Mouse (Mus musculus) urinary bladder, adult 2 months (tissue): ENCODE measurements around the gene Paqr8. TPM values are rescaled to one million over a fixed set of nuclear protein-coding genes. Genes with fewer than 3 reads are reported as not detected.

Experiments used
- DNase-seq: peaks from one replicate; pipeline ENCODE4 v3.0.0; 2022; ENCODE audit warnings: low spot score
- polyA plus RNA-seq: library from polyadenylated mRNA; depleted of rRNA; stranded (reverse); fragments of >200 nt; gene quantifications from 2 replicates; pipeline ENCODE4 v1.2.3, GENCODE M21; 2012; rRNA removed

The Paqr8 gene
- polyA plus RNA-seq = 9.5 and 10.4 TPM in 2 replicates

GRCm38 (mm10) chr1:20890404-20890921 lies at the start of gene Paqr8:
Gene Paqr8 (plus strand): TSS chr1:20890606.
- DNase-seq = peak; percentile 78

- no peak for DNase-seq
Measured at GRCm38 (mm10) chr1:20856924-20857902, 33.2 kb upstream of the Paqr8 start.

- no peak for DNase-seq
Measured at GRCm38 (mm10) chr1:20860775-20861174, 29.6 kb upstream of the Paqr8 start.

GRCm38 (mm10) chr1:20861865-20862264 lies 28.5 kb upstream of the Paqr8 start:
- DNase-seq = no peak

GRCm38 (mm10) chr1:20863452-20864172 lies 26.8 kb upstream of the Paqr8 start:
- DNase-seq = no peak

GRCm38 (mm10) chr1:20867241-20867902 lies 23.0 kb upstream of the Paqr8 start:
- no peak for DNase-seq

- no peak for DNase-seq
Measured at GRCm38 (mm10) chr1:20868036-20868435, 22.4 kb upstream of the Paqr8 start.

- no peak for DNase-seq
Measured at GRCm38 (mm10) chr1:20870887-20871286, 19.5 kb upstream of the Paqr8 start.

- DNase-seq = no peak
Measured at GRCm38 (mm10) chr1:20872496-20872895, 17.9 kb upstream of the Paqr8 start.

GRCm38 (mm10) chr1:20874061-20874460 lies 16.3 kb upstream of the Paqr8 start:
- DNase-seq = no peak

GRCm38 (mm10) chr1:20877355-20877754 lies 13.1 kb upstream of the Paqr8 start:
- no peak for DNase-seq

GRCm38 (mm10) chr1:20879361-20879760 lies 11.0 kb upstream of the Paqr8 start:
- DNase-seq = no peak

GRCm38 (mm10) chr1:20883079-20883478 lies 7.3 kb upstream of the Paqr8 start:
- no peak for DNase-seq

- DNase-seq = no peak
Measured at GRCm38 (mm10) chr1:20889677-20890403, 566 bp upstream of the Paqr8 start.

- peak; percentile 54 for DNase-seq
Measured at GRCm38 (mm10) chr1:20890941-20891399, 564 bp downstream of the Paqr8 start.

- no peak for DNase-seq
Measured at GRCm38 (mm10) chr1:20893059-20893458, 2.7 kb downstream of the Paqr8 start.

GRCm38 (mm10) chr1:20898391-20898790 lies 8.0 kb downstream of the Paqr8 start:
- no peak for DNase-seq

- DNase-seq = no peak
Measured at GRCm38 (mm10) chr1:20900336-20900735, 9.9 kb downstream of the Paqr8 start.

GRCm38 (mm10) chr1:20905501-20906127 lies 15.2 kb downstream of the Paqr8 start:
- DNase-seq = no peak

GRCm38 (mm10) chr1:20906128-20906515 lies 15.7 kb downstream of the Paqr8 start:
- DNase-seq = no peak

- no peak for DNase-seq
Measured at GRCm38 (mm10) chr1:20908541-20908940, 18.1 kb downstream of the Paqr8 start.
